Mouse (Mus musculus) gastrocnemius, postnatal 10 days (tissue): Measurements from ENCODE around the gene Comp. TPM values are rescaled to one million over a fixed set of nuclear protein-coding genes. Genes with fewer than 3 reads are reported as not detected.

Experiments
- DNase-seq: peaks from one replicate; pipeline ENCODE4 v3.0.0; 2021; ENCODE audit warnings: mixed read lengths
- total RNA-seq, 2 experiments: library from RNA; stranded (reverse); gene quantifications; 2 replicates each; pipeline ENCODE4 v1.2.3; 2021

The Comp gene
- total RNA-seq, 2 experiments from 2014 or later: 18.4 to 20.2 TPM

DNA sequence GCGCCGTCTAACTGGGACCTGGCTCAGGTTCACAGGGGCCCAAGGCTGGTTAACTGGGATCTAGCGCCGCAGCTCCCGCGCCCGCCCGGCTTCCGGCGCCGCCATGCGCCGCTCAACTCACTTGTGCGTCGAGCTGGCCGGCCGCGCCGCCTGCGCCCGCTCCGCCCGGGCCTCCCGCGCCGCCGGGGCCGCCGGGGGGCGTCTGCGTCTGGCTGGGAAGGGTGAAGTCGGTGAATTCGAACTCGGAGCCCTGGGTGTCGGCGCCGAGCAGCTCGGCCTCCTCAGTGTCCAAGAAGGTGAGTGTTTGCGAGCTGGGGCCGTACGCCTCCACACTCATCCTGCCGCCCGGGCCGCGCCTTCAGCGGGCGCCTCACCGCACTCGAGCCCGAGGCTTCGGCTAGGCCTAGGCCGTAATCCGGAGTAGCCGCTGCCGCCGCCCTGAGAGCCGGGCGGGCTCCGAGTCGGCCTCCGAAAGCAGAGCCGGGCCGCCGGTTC is 20.7 kb upstream of the Comp start:
- peak; percentile 70 for DNase-seq

DNA sequence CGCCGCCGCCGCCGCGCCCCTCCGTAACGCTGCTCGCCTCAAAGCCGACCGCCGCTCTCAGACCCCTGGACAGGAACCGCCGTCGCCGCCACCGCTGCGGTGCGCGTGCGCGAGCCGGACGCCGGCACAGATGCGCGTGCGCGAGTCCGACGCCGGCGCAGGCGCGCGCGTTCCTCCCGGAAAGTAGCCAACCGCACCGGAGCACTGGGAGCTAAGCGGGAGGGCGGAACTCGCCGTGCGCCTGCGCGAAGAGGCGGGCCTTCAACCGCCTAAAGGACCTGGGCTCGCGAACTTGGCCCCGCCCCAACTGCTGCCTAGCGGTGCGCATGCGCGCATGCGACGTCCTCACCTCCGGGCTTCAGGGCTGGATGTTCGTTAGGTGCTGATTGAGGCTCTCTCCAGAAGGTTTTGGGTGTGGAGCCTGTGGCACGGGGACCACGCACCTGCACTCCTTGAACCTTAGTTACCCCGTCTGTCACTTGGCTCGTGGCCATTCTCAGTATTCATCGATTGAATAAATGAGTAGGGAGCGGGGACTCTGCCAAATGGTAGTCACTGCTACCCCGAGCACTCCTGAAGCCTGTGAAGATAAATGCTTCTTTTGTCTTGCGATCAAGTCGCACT is 20.1 kb upstream of the Comp start, which contains the start of gene Upf1:
Gene Upf1, minus strand, starts transcription at position 85 of the 624 bp plus-strand sequence.
- peak; percentile 100 for DNase-seq

DNA sequence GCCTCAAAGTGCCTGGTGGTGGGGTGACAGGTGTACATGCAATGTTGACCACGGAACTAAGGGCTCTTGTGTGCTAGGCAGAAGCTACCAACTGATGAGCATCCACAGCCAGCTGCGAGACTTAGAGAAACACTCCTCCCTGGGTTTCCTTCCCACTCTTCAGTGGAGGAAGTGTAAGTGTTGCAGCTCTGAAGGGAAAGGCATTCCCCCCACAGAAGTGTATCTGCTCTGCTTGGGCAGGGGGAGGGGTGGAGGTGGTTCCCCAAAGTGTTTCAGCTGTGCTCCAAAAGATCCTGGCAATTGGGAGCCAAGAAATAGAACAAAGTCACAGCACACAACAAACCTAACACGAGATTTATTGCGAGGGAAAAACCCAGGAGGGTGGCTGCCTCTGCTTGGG is 19.4 kb upstream of the Comp start:
- no peak for DNase-seq

DNA sequence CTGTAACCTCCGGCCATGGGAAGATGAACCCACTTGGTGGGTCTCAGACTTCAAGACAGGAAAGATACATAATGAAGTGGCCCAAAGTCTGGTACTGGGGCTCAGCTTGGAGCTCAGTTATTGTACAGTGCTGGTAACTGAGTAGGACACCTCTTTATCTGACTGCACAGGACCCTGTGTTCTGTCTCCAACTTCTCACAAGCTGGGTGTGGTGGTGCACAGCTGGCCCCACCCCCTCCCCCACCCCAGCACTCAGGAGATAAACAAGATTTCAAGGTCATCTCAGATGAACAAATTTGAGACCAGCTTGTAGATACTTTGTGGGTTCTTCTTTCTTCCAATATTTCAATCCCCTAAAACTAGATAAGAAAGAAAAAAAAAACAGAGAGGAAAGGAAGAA is 17.2 kb upstream of the Comp start:
- DNase-seq: no peak

GRCm38 (mm10) chr8:70359411-70359810 is 13.9 kb upstream of the Comp start:
- DNase-seq: peak; percentile 75

- no peak for DNase-seq
These were observed 12.6 kb upstream of the Comp start for GRCm38 (mm10) chr8:70360769-70361168.

DNA sequence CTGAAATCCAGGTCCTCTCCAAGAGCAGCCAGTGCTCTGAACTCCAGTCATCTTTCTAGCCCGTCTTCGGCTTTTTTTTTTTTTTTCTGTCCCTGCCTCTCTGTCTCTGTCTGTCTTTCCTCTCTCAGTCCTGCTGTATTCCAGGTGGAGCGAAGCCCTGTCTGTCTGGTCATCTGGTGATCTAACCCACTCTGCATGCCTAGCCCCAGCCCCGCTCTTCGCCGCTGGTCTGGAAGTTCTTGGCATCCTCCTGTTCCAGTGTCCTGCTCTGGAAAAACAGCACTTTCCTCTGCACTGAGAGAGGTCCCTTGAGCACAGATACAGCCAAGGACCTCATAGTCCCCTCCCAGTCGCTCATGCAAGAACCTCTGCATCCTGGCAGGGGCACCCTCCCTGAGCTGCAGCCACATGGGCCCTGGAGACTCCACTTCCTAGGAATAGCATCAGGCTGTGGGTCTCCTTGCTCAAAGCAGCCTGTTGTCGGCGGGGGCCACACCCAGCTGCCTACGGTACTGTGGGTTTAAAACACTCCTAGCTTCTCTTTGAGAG is 11.8 kb upstream of the Comp start:
- DNase-seq: no peak

DNA sequence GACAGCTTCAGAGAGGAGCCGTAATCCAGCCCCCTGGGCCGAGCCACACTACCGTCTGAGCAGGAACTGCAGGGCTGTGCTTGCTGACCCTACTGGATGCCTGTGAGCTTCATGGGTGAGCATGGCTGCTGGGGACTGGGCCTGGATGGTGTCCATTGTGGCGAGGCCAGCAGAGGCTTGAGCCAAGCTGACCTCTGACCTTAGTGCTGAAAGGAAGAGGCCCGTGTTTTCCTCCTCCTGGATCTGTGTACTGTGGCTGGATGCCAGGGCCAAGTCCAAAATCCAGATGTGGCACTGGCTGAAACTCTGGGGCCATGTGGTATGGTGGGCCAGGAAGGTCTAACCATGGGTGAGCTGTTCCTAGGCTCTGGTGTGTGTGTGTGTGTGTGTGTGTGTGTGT is 9.3 kb upstream of the Comp start:
- DNase-seq: no peak

GRCm38 (mm10) chr8:70366588-70366987 is 6.8 kb upstream of the Comp start:
- no peak for DNase-seq

GRCm38 (mm10) chr8:70370476-70370875 is 2.9 kb upstream of the Comp start:
- no peak for DNase-seq

DNA sequence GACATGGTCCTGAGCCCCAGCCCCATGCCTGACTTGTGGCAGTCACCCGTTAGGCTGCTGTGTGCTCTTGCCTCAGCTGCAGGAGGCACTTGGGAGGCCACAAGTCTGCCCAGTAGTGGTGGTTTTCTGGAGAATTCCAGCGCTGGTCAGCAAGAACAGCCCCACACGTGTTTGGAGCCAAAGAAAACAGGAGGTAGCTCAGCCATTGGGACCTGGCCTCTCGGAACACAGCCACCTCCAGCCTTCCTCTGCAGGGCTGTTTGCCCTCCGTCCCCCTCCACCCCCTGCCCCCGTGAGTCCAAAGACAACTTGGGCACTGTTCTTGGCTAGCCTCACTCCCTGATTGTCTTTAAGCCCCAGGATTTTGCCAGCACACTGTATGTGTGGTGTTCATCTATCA is 1.4 kb upstream of the Comp start:
- DNase-seq: no peak

- DNase-seq: peak; percentile 78
These were observed 1.1 kb downstream of the Comp start for GRCm38 (mm10) chr8:70374318-70374927.

DNA sequence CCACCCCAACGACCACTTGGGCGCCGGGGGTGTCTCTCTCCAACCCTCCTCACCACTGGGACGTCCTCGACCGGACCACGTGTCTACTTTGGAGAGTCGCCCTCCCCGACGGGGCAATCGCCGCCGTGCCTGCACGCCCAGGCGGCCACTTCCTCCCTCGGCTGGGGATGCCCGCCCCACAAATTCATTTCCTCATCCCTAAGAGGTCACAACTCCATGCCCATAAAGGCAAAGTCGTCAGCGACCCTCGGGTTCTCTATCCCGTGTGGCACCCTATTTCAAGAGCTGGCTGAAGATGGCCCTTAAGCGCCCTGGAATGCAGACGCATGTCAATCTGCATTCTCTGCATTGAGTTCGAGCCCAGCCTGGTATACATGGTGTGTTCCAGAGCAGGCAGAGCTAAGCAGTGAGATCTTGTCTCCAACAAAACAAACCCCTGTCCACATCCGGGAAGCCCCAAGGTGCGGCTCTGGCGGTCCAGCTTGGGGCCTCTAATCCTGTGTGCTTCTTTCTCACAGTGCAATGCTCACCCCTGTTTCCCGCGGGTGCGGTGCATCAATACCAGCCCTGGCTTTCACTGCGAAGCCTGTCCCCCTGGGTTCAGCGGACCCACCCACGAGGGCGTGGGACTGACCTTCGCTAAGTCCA is 2.0 kb downstream of the Comp start:
- DNase-seq: no peak

GRCm38 (mm10) chr8:70376275-70376741 is 3.0 kb downstream of the Comp start:
- DNase-seq: no peak

GRCm38 (mm10) chr8:70377049-70377448 is 3.7 kb downstream of the Comp start:
- no peak for DNase-seq

DNA sequence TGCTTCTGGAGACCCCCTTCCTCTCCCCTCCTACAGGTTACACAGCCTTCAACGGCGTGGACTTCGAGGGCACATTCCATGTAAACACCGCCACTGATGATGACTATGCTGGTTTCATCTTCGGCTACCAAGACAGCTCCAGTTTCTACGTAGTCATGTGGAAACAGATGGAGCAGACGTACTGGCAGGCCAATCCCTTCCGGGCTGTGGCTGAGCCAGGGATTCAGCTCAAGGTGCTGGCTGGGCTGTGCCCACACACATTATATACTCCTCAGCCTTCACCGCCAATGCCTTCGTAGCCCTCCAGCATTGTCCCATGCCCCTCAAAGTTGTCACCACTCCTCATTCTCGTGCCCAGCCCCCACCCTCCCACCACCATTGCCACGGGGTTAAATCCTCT is 6.7 kb downstream of the Comp start:
- no peak for DNase-seq

GRCm38 (mm10) chr8:70383287-70383686 is 9.9 kb downstream of the Comp start:
- DNase-seq: peak; percentile 74

DNA sequence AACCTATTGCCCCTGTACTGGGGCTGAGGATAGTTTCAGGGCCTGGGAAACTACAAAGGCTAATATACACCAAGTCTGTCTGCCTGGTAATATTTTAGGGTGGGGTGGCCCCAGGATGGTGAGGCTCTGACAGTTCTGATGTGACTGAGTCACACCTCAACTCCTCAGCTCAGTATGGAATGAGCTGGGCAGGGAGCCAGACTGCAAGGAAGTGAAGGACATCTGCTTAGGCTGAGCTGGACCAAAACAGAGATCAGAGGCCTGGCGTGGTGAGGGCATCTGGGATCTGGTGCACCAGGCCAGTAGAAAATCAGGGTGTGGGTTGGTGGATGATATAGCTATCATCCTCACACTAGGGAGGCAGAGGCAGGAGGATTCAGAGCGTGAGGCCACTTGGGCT is 16.3 kb downstream of the Comp start:
- DNase-seq: no peak

- no peak for DNase-seq
These were observed 19.7 kb downstream of the Comp start for GRCm38 (mm10) chr8:70393087-70393486.

GRCm38 (mm10) chr8:70394269-70394998 is 21.1 kb downstream of the Comp start:
- no peak for DNase-seq

DNA sequence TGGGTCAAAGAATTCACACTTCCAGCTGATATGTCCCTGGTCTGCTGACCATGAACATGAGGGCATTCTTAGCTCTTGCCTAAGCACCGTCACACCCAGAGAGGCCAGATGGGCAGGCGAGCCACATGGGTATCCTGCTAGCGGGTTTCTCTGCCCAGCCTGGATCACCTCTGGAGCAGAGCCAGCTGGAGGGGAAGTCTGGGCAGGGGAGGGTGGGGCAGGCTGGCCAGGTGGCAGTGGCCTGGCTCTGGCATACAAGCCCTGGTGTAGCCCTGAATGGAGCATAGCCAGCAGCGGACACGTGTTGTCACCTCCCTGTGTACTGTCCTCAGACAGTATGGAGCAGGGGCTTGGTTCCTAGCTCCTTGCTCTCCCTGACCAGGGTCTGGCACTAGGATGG is 22.3 kb downstream of the Comp start:
- DNase-seq: peak; percentile 77

- no peak for DNase-seq
These were observed 22.8 kb downstream of the Comp start for GRCm38 (mm10) chr8:70396184-70396583.
